Mouse (Mus musculus) ES-E14 (cell line): Measurements from ENCODE around the gene Trim62.

Experiments
- CHD2 ChIP-seq: IDR thresholded peaks from 2 replicates; pipeline ENCODE4 v1.6.1; 2014; ENCODE audit warnings: mild to moderate bottlenecking, low read depth, low read length, inconsistent platforms
- ZC3H11A ChIP-seq: IDR thresholded peaks from 2 replicates; pipeline ENCODE4 v1.6.1; 2012; ENCODE audit warnings: low read depth, mild to moderate bottlenecking, inconsistent platforms, low read length, borderline replicate concordance
- ZNF384 ChIP-seq: IDR thresholded peaks from 2 replicates; pipeline ENCODE4 v1.6.1; 2012; ENCODE audit warnings: low read depth, low read length, inconsistent platforms

- TF ChIP-seq ZNF384, result no peak
- no peak for TF ChIP-seq CHD2
- TF ChIP-seq ZC3H11A, result no peak
These were observed 6.6 kb downstream of the Trim62 start for GRCm38 (mm10) chr4:128889752-128890630.
